Mouse (Mus musculus) urinary bladder, adult 18-20 months (tissue): ENCODE measurements at regions not wholly inside any gene's neighbourhood (a gene's known extent, or its start where the extent isn't known, plus 50 kb on each side); places are given as distances from the start of the nearest gene placed in this dataset.

Source experiments
- DNase-seq, 2 experiments: peaks; one replicate each; pipeline ENCODE4 v3.0.0; 2022; ENCODE audit warnings: low spot score in 2 of 2, mixed read lengths in 2 of 2

DNA sequence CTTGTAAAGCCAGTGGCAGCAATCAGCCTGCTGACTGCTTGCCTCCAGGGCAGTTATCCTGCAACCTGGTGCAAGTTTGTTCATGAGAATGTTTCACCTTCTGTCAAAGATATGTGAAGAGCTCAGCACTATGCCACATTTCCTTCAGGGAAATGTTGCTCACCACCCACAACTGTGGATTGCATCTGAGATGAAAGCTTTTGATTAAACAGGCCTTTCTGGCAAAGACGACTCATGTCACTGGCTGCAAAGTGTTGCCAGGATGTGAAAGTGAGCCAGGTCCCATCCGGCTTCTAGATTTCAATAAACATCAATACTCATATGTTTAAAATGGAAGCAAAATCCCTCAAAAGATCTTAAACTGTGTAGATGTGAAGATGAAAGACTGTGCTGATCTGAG lies 2121.0 kb downstream of the Gm37988 start:
- no peak for DNase-seq

DNA sequence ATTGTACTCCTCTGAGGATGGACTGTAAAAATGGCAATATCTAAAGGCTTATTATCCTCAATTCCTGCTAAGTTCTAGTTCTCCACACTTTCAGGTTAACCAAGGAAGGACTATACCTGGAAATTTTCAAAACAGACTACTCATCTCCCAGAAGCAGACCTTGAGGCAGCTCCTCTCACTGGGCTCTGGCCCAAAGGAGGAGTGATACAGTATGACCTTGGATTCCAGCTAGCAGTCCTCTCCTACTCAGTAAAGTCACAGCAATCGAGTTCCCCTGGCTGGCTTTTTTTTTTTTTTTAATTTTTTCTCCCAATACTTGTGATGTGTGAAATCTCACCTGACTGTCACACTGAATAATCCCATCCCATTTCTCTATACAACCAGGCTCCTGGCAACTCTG lies 2124.2 kb downstream of the Gm37988 start:
- DNase-seq: no peak

- no peak for DNase-seq
Measured at GRCm38 (mm10) chr1:6969838-6970237, 2162.1 kb downstream of the Gm37988 start.

GRCm38 (mm10) chr1:6973749-6974327 lies 2166.1 kb downstream of the Gm37988 start:
- no peak for DNase-seq

GRCm38 (mm10) chr1:6979626-6980025 lies 2171.9 kb downstream of the Gm37988 start:
- DNase-seq: no peak

DNA sequence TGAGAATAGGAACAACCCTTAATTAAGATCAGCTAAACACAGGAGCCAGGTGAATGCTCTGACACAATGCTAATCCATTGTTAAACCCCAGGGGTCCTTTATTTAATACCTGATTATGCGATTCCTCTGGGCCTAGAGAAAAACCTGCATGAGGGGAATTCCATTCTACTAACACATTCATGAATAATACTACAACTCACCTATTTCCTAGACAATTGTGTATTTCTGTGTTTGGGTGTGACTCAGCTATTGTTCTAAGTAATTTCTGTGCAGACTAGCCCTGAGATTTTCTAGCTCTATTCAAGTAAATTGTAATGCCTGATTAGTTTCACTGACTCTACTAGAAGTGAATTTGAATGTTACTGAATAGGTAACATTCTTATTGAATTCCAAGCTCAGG lies 2176.5 kb downstream of the Gm37988 start:
- no peak for DNase-seq

DNA sequence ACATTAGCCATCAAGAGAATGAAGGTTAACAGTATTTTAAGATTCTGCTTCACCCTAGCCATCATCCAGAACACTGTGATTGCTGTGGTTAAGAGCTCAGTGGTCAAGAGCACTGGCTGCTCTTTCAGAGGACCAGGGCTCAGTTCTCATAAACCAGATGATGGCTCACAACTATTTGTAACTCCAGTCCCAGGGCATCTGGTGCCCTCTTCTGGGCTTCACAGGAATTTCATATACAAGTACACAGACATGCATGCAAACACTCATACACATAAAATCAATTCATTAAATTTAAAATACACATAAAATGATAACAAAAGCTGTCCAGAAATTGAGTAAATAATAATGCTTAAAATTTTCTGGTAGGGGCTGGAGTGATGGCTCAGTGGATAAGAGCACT lies 2189.9 kb downstream of the Gm37988 start:
- no peak for DNase-seq

DNA sequence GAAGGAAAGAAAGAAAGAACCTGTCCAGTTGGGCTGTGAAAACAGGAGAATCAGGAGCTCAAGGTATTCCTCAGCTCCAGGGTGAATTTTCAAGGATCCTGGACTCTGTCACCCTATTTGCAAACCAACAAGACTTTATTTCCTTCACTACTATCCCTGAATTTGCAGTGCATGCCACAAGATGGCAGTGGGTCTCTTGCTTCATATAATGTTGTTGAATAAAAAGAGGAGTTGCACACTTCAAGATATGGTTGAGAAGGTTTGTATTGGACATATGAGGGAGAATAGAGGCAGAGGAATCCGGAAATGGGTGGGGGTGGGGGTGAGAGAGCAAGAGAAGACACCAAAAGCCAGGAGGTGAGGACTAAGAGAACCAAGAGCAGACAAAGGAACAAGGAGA lies 2202.5 kb downstream of the Gm37988 start:
- peak; percentile 1 to 6 for DNase-seq
